Mouse (Mus musculus) ES-E14 (cell line): Measurements from ENCODE around the gene Dmp1. TPM values are rescaled to one million over a fixed set of nuclear protein-coding genes. Genes with fewer than 3 reads are reported as not detected.

Source experiments
- DNase-seq: peaks from one replicate; pipeline ENCODE4 v3.0.0-alpha.2; 2013; ENCODE audit warnings: low read depth, low spot score
- H3K27ac ChIP-seq: 2 replicates; pipeline ENCODE4 v1.5.1; 2012; ENCODE audit warnings: low read depth, mild to moderate bottlenecking, low read length, moderate library complexity, mixed read lengths; ENCODE audit not compliant: poor library complexity, insufficient read depth, severe bottlenecking
- H3K36me3 ChIP-seq: 2 replicates; pipeline ENCODE4 v1.6.1; 2012; ENCODE audit warnings: mild to moderate bottlenecking, low read length, moderate library complexity, mixed read lengths; ENCODE audit not compliant: control insufficient read depth, poor library complexity, insufficient read depth, severe bottlenecking
- H3K4me1 ChIP-seq, 2 experiments: fragments of 150-350 bp in 1 of 2; sonication (generic) in 1 of 2; 2 replicates each; pipeline ENCODE4 v1.6.1; 2012; ENCODE audit warnings: low read length in 2 of 2, mild to moderate bottlenecking in 1 of 2, mixed read lengths in 1 of 2; ENCODE audit not compliant: control insufficient read depth in 2 of 2, insufficient read depth in 2 of 2, poor library complexity in 1 of 2
- H3K4me3 ChIP-seq, 2 experiments: fragments of 150-350 bp in 1 of 2; sonication (generic) in 1 of 2; 2 replicates each; pipeline ENCODE4 v1.5.1; 2012; ENCODE audit warnings: low read length in 2 of 2, low read depth in 1 of 2, mild to moderate bottlenecking in 1 of 2, mixed read lengths in 1 of 2; ENCODE audit not compliant: insufficient read depth in 1 of 2, poor library complexity in 1 of 2, severe bottlenecking in 1 of 2
- H3K9ac ChIP-seq: 2 replicates; pipeline ENCODE4 v1.6.1; 2012; ENCODE audit warnings: low read depth, mild to moderate bottlenecking, low read length, mixed read lengths; ENCODE audit not compliant: poor library complexity, insufficient read depth, severe bottlenecking
- H3K9me3 ChIP-seq: fragments of 150-350 bp; sonication (generic); 2 replicates; pipeline ENCODE4 v1.6.1; 2012; ENCODE audit warnings: low read depth, mild to moderate bottlenecking, low read length; ENCODE audit not compliant: control insufficient read depth, insufficient read depth
- CHD2 ChIP-seq: IDR thresholded peaks from 2 replicates; pipeline ENCODE4 v1.6.1; 2014; ENCODE audit warnings: mild to moderate bottlenecking, low read depth, low read length, inconsistent platforms
- HCFC1 ChIP-seq: IDR thresholded peaks from 2 replicates; pipeline ENCODE4 v1.6.1; 2012; ENCODE audit warnings: low read length, inconsistent platforms, borderline replicate concordance; ENCODE audit not compliant: insufficient read depth
- MAFK ChIP-seq: IDR thresholded peaks from 2 replicates; pipeline ENCODE4 v1.6.1; 2014; ENCODE audit warnings: mild to moderate bottlenecking, low read depth, low read length, inconsistent platforms; ENCODE audit not compliant: insufficient read depth
- ZC3H11A ChIP-seq: IDR thresholded peaks from 2 replicates; pipeline ENCODE4 v1.6.1; 2012; ENCODE audit warnings: low read depth, mild to moderate bottlenecking, inconsistent platforms, low read length, borderline replicate concordance
- ZNF384 ChIP-seq: IDR thresholded peaks from 2 replicates; pipeline ENCODE4 v1.6.1; 2012; ENCODE audit warnings: low read depth, low read length, inconsistent platforms
- in situ Hi-C, 2 experiments: fragments of 600-800 bp; cut with MboI; formaldehyde crosslinking; loops; one replicate each; pipeline ENCODE4 v1.15.1; 2025; ENCODE audit warnings: low sequenced_read_pairs in 2 of 2, inconsistent platforms in 1 of 2; ENCODE audit not compliant: unreplicated experiment in 2 of 2
- total RNA-seq: library from RNA; depleted of rRNA; stranded (reverse); fragments of 300-350 nt; gene quantifications from 2 replicates; pipeline ENCODE4 v1.2.3, GENCODE M21; 2012

Gene Dmp1
- total RNA-seq, 1 experiment = not detected

- TF ChIP-seq ZNF384 = no peak
- no peak for TF ChIP-seq ZC3H11A
- no peak for TF ChIP-seq HCFC1
- TF ChIP-seq CHD2 = no peak
- no peak overlapping the region for H3K9ac ChIP-seq
- H3K4me3 ChIP-seq = no peak overlapping the region
- in situ Hi-C loops = no loop called here
- H3K9me3 ChIP-seq = peaks cover 6% of the 10 kb centered on the region; the same call in 1 of the 2 replicates
- DNase-seq = no peak
- no peak overlapping the region for H3K27ac ChIP-seq
- no peaks in the 10 kb centered on the region for H3K36me3 ChIP-seq
- no peaks in the 10 kb centered on the region for H3K4me1 ChIP-seq
Observed at GRCm38 (mm10) chr5:104187281-104187680, 15.1 kb upstream of the Dmp1 start.

GRCm38 (mm10) chr5:104195086-104195485, 7.3 kb upstream of the Dmp1 start:
- H3K9me3 ChIP-seq = peaks cover 9% of the 10 kb centered on the region
- TF ChIP-seq MAFK = no peak
- TF ChIP-seq ZNF384 = no peak
- no peak for TF ChIP-seq HCFC1
- no peaks in the 10 kb centered on the region for H3K36me3 ChIP-seq
- in situ Hi-C loops = no loop called here
- DNase-seq = no peak
- H3K4me3 ChIP-seq = no peak overlapping the region
- no peak overlapping the region for H3K27ac ChIP-seq
- no peaks in the 10 kb centered on the region for H3K4me1 ChIP-seq
- no peak overlapping the region for H3K9ac ChIP-seq

- no peak for DNase-seq
- no peaks in the 10 kb centered on the region for H3K4me1 ChIP-seq
- no peak overlapping the region for H3K9ac ChIP-seq
- no peaks in the 10 kb centered on the region for H3K9me3 ChIP-seq
- H3K36me3 ChIP-seq = no peaks in the 10 kb centered on the region
- no peak overlapping the region for H3K27ac ChIP-seq
- in situ Hi-C loops = no loop called here
- no peak for TF ChIP-seq ZNF384
- TF ChIP-seq CHD2 = no peak
- no peak overlapping the region for H3K4me3 ChIP-seq
Observed at GRCm38 (mm10) chr5:104201153-104201950, 1.1 kb upstream of the Dmp1 start.

GRCm38 (mm10) chr5:104212531-104212930, 10.1 kb downstream of the Dmp1 start:
- in situ Hi-C loops = no loop called here
- H3K27ac ChIP-seq = no peak overlapping the region

GRCm38 (mm10) chr5:104218926-104219325, 16.5 kb downstream of the Dmp1 start:
- H3K9ac ChIP-seq = no peak overlapping the region
- no peaks in the 10 kb centered on the region for H3K4me1 ChIP-seq
- TF ChIP-seq ZC3H11A (peak; percentile 68; the same call in 1 of the 2 replicates), HCFC1 (no peak)
- DNase-seq = peak; percentile 41
- H3K27ac ChIP-seq = no peak overlapping the region
- no peaks in the 10 kb centered on the region for H3K9me3 ChIP-seq
- H3K4me3 ChIP-seq = no peak overlapping the region
- in situ Hi-C loops = no loop called here
- no peaks in the 10 kb centered on the region for H3K36me3 ChIP-seq

More at GRCm38 (mm10) chr5:104212531-104212930, 10.1 kb downstream of the Dmp1 start:
- Histone ChIP-seq H3K4me3 (no peak overlapping the region), H3K9ac (no peak overlapping the region), H3K4me1 (no peaks in the 10 kb centered on the region), H3K9me3 (no peaks in the 10 kb centered on the region), H3K36me3 (no peaks in the 10 kb centered on the region)
- DNase-seq = no peak
- no peak for TF ChIP-seq CHD2
- no peak for TF ChIP-seq MAFK
- TF ChIP-seq ZC3H11A = no peak
- TF ChIP-seq HCFC1 = no peak
- no peak for TF ChIP-seq ZNF384
